Mouse (Mus musculus): ENCODE results near the gene Capn12.

GRCm38 (mm10) chr7:28941542-28941941, 60.3 kb downstream of the Capn12 start:
- no peak for TF ChIP-seq CTCF (IDR thresholded peaks at IDR 0.05; ENCODE audit: control insufficient read depth, insufficient read depth, insufficient read length)
- no peak for TF ChIP-seq MAX (IDR thresholded peaks at IDR 0.05)
- TF ChIP-seq MYOG (IDR thresholded peaks at IDR 0.05; ENCODE audit: control insufficient read depth, extremely low read depth, insufficient read length) = no peak
- TF ChIP-seq FOSL1 (IDR thresholded peaks at IDR 0.05; ENCODE audit: insufficient read depth, low read length, poor library complexity, severe bottlenecking) = no peak
- no peak for TF ChIP-seq CEBPB (IDR thresholded peaks at IDR 0.05; ENCODE audit: low read depth)
- no peak for TF ChIP-seq USF1 (IDR thresholded peaks at IDR 0.05; ENCODE audit: low read depth)

All from C2C12 (cell line).